Mouse (Mus musculus): ENCODE data around the gene Macf1. TPM values are rescaled to one million over a fixed set of nuclear protein-coding genes. Genes with fewer than 3 reads are reported as not detected.

Macf1 gene
- polyA plus RNA-seq, 1 experiment, result 88.5 TPM

- peak overlapping the region; percentile 92 for H3K4me2 ChIP-seq (ENCODE audit: low read depth)
- peaks cover 34% of the 10 kb centered on the region for H3K79me2 ChIP-seq (ENCODE audit: control insufficient read depth, insufficient read depth)
- TF ChIP-seq CEBPB (IDR thresholded peaks at IDR 0.05; ENCODE audit: insufficient read depth, poor library complexity, severe bottlenecking) (no peak), MAX (IDR thresholded peaks at IDR 0.05; ENCODE audit: low read depth) (no peak), E2F4 (IDR thresholded peaks at IDR 0.05; ENCODE audit: insufficient read depth) (no peak), TCF3 (IDR thresholded peaks at IDR 0.05; ENCODE audit: insufficient read length, low read depth) (no peak), MYOD1 (IDR thresholded peaks at IDR 0.05; ENCODE audit: control insufficient read depth in 1 of 3, insufficient read length in 2 of 3, low read depth in 2 of 3) (no peak)
- no peak overlapping the region for H3ac ChIP-seq (ENCODE audit: control insufficient read depth, insufficient read length)
- peak overlapping the region; percentile 43 for H3K4me3 ChIP-seq
- H3K36me3 ChIP-seq (ENCODE audit: control insufficient read depth, insufficient read depth), result peaks cover 6% of the 10 kb centered on the region
- no peaks in the 10 kb centered on the region for H3K27me3 ChIP-seq (ENCODE audit: control insufficient read depth, insufficient read depth, insufficient read length)
Measured at GRCm38 (mm10) chr4:123412981-123413380, 271.2 kb downstream of the Macf1 start.

- peaks cover 38% of the 10 kb centered on the region for H3K79me2 ChIP-seq (ENCODE audit: control insufficient read depth, insufficient read depth)
- H3K27me3 ChIP-seq (ENCODE audit: control insufficient read depth, insufficient read depth, insufficient read length), result no peaks in the 10 kb centered on the region
- H3K4me3 ChIP-seq, result peak overlapping the region; percentile 43
- TF ChIP-seq REST (IDR thresholded peaks at IDR 0.05; ENCODE audit: insufficient read depth, insufficient read length) (no peak), CEBPB (IDR thresholded peaks at IDR 0.05; ENCODE audit: insufficient read depth, poor library complexity, severe bottlenecking) (no peak), MAX (IDR thresholded peaks at IDR 0.05; ENCODE audit: low read depth) (no peak), SRF (IDR thresholded peaks at IDR 0.05; ENCODE audit: control insufficient read depth, insufficient read length, low read depth) (no peak), MYOD1 (IDR thresholded peaks at IDR 0.05; ENCODE audit: control insufficient read depth in 1 of 3, insufficient read length in 2 of 3, low read depth in 2 of 3) (no peak), POLR2AphosphoS2 (IDR thresholded peaks at IDR 0.05; ENCODE audit: insufficient read length, low read depth) (no peak), E2F4 (IDR thresholded peaks at IDR 0.05; ENCODE audit: insufficient read depth) (no peak), POLR2A (IDR thresholded peaks at IDR 0.05; ENCODE audit: insufficient read length, low read depth) (no peak), MYOG (IDR thresholded peaks at IDR 0.05; ENCODE audit: control insufficient read depth in 1 of 3, insufficient read depth in 1 of 3, insufficient read length in 2 of 3, low read depth in 2 of 3) (no peak), TCF12 (IDR thresholded peaks at IDR 0.05; ENCODE audit: insufficient read depth, poor library complexity, severe bottlenecking) (no peak), USF1 (IDR thresholded peaks at IDR 0.05; ENCODE audit: low read depth) (no peak), TCF3 (IDR thresholded peaks at IDR 0.05; ENCODE audit: insufficient read length, low read depth) (no peak)
- H3K36me3 ChIP-seq (ENCODE audit: control insufficient read depth, insufficient read depth), result peaks cover 6% of the 10 kb centered on the region
- H3ac ChIP-seq (ENCODE audit: control insufficient read depth, insufficient read length), result no peak overlapping the region
- H3K4me2 ChIP-seq (ENCODE audit: low read depth), result peak overlapping the region; percentile 92
Measured at GRCm38 (mm10) chr4:123412528-123412878, 271.7 kb downstream of the Macf1 start.

GRCm38 (mm10) chr4:123411732-123412527 is 272.2 kb downstream of the Macf1 start:
- H3K79me2 ChIP-seq (ENCODE audit: control insufficient read depth, insufficient read depth), result peaks cover 43% of the 10 kb centered on the region
- peak in 2 of 3 experiments; percentile 35 to 69 for TF ChIP-seq MYOD1 (IDR thresholded peaks at IDR 0.05; ENCODE audit: control insufficient read depth in 1 of 3, insufficient read length in 2 of 3, low read depth in 2 of 3)
- TF ChIP-seq MYOG (IDR thresholded peaks at IDR 0.05; ENCODE audit: control insufficient read depth in 1 of 3, insufficient read depth in 1 of 3, insufficient read length in 2 of 3, low read depth in 2 of 3), result peak in 2 of 3 experiments; percentile 58 to 87
- peak; percentile 80 for TF ChIP-seq POLR2A (IDR thresholded peaks at IDR 0.05; ENCODE audit: insufficient read length, low read depth)
- no peak for TF ChIP-seq USF1 (IDR thresholded peaks at IDR 0.05; ENCODE audit: low read depth)
- no peak for TF ChIP-seq SRF (IDR thresholded peaks at IDR 0.05; ENCODE audit: control insufficient read depth, insufficient read length, low read depth)
- peak; percentile 43 for TF ChIP-seq TCF3 (IDR thresholded peaks at IDR 0.05; ENCODE audit: insufficient read length, low read depth)
- H3K27me3 ChIP-seq (ENCODE audit: control insufficient read depth, insufficient read depth, insufficient read length), result no peaks in the 10 kb centered on the region
- H3K4me3 ChIP-seq, result peak overlapping the region; percentile 43
- H3K36me3 ChIP-seq (ENCODE audit: control insufficient read depth, insufficient read depth), result peaks cover 6% of the 10 kb centered on the region
- peak overlapping the region; percentile 92 for H3K4me2 ChIP-seq (ENCODE audit: low read depth)
- peak overlapping the region; percentile 21 for H3ac ChIP-seq (ENCODE audit: control insufficient read depth, insufficient read length)

GRCm38 (mm10) chr4:123411006-123411731 is 273.0 kb downstream of the Macf1 start:
- peak overlapping the region; percentile 43 for H3K4me3 ChIP-seq
- peaks cover 51% of the 10 kb centered on the region for H3K79me2 ChIP-seq (ENCODE audit: control insufficient read depth, insufficient read depth)
- H3K27me3 ChIP-seq (ENCODE audit: control insufficient read depth, insufficient read depth, insufficient read length), result no peaks in the 10 kb centered on the region
- peak overlapping the region; percentile 75 for H3K4me2 ChIP-seq (ENCODE audit: low read depth)
- H3ac ChIP-seq (ENCODE audit: control insufficient read depth, insufficient read length), result peak overlapping the region; percentile 21
- TF ChIP-seq USF1 (IDR thresholded peaks at IDR 0.05; ENCODE audit: low read depth) (no peak), POLR2AphosphoS2 (IDR thresholded peaks at IDR 0.05; ENCODE audit: insufficient read length, low read depth) (peak; percentile 54)
- H3K36me3 ChIP-seq (ENCODE audit: control insufficient read depth, insufficient read depth), result peaks cover 6% of the 10 kb centered on the region

GRCm38 (mm10) chr4:123409752-123410151 is 274.4 kb downstream of the Macf1 start:
- peaks cover 65% of the 10 kb centered on the region for H3K79me2 ChIP-seq (ENCODE audit: control insufficient read depth, insufficient read depth)
- H3K27me3 ChIP-seq (ENCODE audit: control insufficient read depth, insufficient read depth, insufficient read length), result no peaks in the 10 kb centered on the region
- no peak overlapping the region for H3ac ChIP-seq (ENCODE audit: control insufficient read depth, insufficient read length)
- H3K4me3 ChIP-seq, result peak overlapping the region; percentile 43
- TF ChIP-seq TCF3 (IDR thresholded peaks at IDR 0.05; ENCODE audit: insufficient read length, low read depth), result no peak
- peak overlapping the region; percentile 75 for H3K4me2 ChIP-seq (ENCODE audit: low read depth)
- H3K36me3 ChIP-seq (ENCODE audit: control insufficient read depth, insufficient read depth), result peaks cover 6% of the 10 kb centered on the region
